Mouse (Mus musculus): ENCODE data around the gene Cryba4. TPM values are rescaled to one million over a fixed set of nuclear protein-coding genes. Genes with fewer than 3 reads are reported as not detected.

Gene Cryba4
- polyA plus RNA-seq, 1 experiment from 2014 or later, result 0.69 TPM

- no peak overlapping the region for H3K9ac ChIP-seq (replicated peaks; ENCODE audit: low read length)
- whole genome bisulfite sequencing, result 57% methylated on average over 9 of the region's 9 CpGs
- ATAC-seq (replicated peaks; ENCODE audit: insufficient number of reproducible peaks, low FRiP score, low TSS enrichment, low read depth) (no peak), DNase-seq (ENCODE audit: low spot score) (no peak)
- H3K9me3 ChIP-seq (replicated peaks; ENCODE audit: control insufficient read depth, low read length), result no peaks in the 10 kb centered on the region
- no peak overlapping the region for H3K4me3 ChIP-seq (ENCODE audit: low read depth, low read length)
- H3K27me3 ChIP-seq (ENCODE audit: control insufficient read depth, insufficient read depth, low read length), result peaks cover 2% of the 10 kb centered on the region; the same call in 1 of the 2 replicates
- H3K4me2 ChIP-seq (ENCODE audit: low read depth, low read length), result peak overlapping the region; percentile 20; the same call in 1 of the 2 replicates
- H3K36me3 ChIP-seq (replicated peaks; ENCODE audit: control insufficient read depth, insufficient read depth, low read depth, low read length), result no peaks in the 10 kb centered on the region
- H3K4me1 ChIP-seq (ENCODE audit: control insufficient read depth, insufficient read depth, low read length), result no peaks in the 10 kb centered on the region
- H3K27ac ChIP-seq (replicated peaks; ENCODE audit: low read depth, low read length), result no peak overlapping the region
Measured at GRCm38 (mm10) chr5:112266011-112266777, 13.9 kb upstream of the Cryba4 start.

GRCm38 (mm10) chr5:112265515-112265914 lies 13.2 kb upstream of the Cryba4 start:
- WGBS, result 2% methylated on average over 10 of the region's 10 CpGs
- no peak for ATAC-seq (replicated peaks; ENCODE audit: insufficient number of reproducible peaks, low FRiP score, low TSS enrichment, low read depth)

DNA sequence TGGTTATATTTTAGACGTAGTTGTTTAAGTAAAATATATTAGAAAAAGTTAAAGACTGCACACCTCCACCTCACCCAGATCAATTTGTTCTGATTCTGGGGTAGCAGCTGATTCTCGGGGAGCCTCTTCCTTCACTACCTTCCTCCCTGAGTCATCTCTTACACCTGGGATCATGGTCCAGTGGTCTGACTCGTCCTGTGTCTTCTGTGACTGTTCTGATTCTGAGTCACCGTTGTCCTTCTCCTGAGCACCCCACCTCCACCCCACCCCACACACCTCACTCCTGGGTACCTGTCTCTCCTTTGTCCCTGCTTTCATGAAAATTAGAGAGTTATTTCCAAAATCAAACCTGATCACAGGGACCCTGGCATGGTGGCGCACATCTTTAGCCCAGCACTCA lies 12.8 kb upstream of the Cryba4 start:
- Histone ChIP-seq H3K27ac (replicated peaks; ENCODE audit: low read depth, low read length) (no peak overlapping the region), H3K4me1 (ENCODE audit: control insufficient read depth, insufficient read depth, low read length) (no peaks in the 10 kb centered on the region), H3K36me3 (replicated peaks; ENCODE audit: control insufficient read depth, insufficient read depth, low read depth, low read length) (no peaks in the 10 kb centered on the region), H3K4me3 (ENCODE audit: low read depth, low read length) (no peak overlapping the region), H3K27me3 (ENCODE audit: control insufficient read depth, insufficient read depth, low read length) (peaks cover 2% of the 10 kb centered on the region; the same call in 1 of the 2 replicates), H3K9me3 (replicated peaks; ENCODE audit: control insufficient read depth, low read length) (no peaks in the 10 kb centered on the region), H3K4me2 (ENCODE audit: low read depth, low read length) (no peak overlapping the region), H3K9ac (replicated peaks; ENCODE audit: low read length) (no peak overlapping the region)
- DNase-seq (ENCODE audit: low spot score) (no peak), ATAC-seq (replicated peaks; ENCODE audit: insufficient number of reproducible peaks, low FRiP score, low TSS enrichment, low read depth) (no peak)
- WGBS, result 83% methylated on average over 5 of the region's 5 CpGs

More at GRCm38 (mm10) chr5:112265515-112265914, 13.2 kb upstream of the Cryba4 start:
- Histone ChIP-seq H3K27ac (replicated peaks; ENCODE audit: low read depth, low read length) (no peak overlapping the region), H3K9me3 (replicated peaks; ENCODE audit: control insufficient read depth, low read length) (no peaks in the 10 kb centered on the region), H3K27me3 (ENCODE audit: control insufficient read depth, insufficient read depth, low read length) (peaks cover 2% of the 10 kb centered on the region; the same call in 1 of the 2 replicates), H3K9ac (replicated peaks; ENCODE audit: low read length) (no peak overlapping the region), H3K36me3 (replicated peaks; ENCODE audit: control insufficient read depth, insufficient read depth, low read depth, low read length) (no peaks in the 10 kb centered on the region), H3K4me1 (ENCODE audit: control insufficient read depth, insufficient read depth, low read length) (no peaks in the 10 kb centered on the region), H3K4me3 (ENCODE audit: low read depth, low read length) (no peak overlapping the region), H3K4me2 (ENCODE audit: low read depth, low read length) (peak overlapping the region; percentile 20; the same call in 1 of the 2 replicates)
- peak; percentile 64 for DNase-seq (ENCODE audit: low spot score)

DNA sequence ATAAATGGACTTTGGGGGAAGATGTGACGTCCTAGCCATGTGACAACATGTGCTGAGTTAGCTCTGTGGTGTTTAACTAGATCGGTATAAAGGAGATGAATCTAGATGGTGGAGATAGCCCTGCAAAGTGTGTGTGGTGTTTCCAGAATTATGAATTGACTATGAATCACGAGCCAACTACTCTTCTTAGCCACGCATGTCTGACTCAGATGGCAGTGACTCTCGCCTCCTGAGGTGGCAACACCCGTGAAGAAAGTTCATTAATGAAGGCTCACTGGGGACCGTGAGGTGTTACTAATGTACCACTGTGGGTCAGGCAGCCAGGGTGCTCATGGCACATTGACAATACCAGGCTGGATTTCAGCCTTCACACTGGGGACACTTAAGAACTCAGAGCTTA lies 11.8 kb upstream of the Cryba4 start:
- Histone ChIP-seq H3K4me2 (ENCODE audit: low read depth, low read length) (no peak overlapping the region), H3K4me1 (ENCODE audit: control insufficient read depth, insufficient read depth, low read length) (no peaks in the 10 kb centered on the region), H3K36me3 (replicated peaks; ENCODE audit: control insufficient read depth, insufficient read depth, low read depth, low read length) (no peaks in the 10 kb centered on the region), H3K27ac (replicated peaks; ENCODE audit: low read depth, low read length) (no peak overlapping the region), H3K9ac (replicated peaks; ENCODE audit: low read length) (no peak overlapping the region), H3K9me3 (replicated peaks; ENCODE audit: control insufficient read depth, low read length) (no peaks in the 10 kb centered on the region), H3K27me3 (ENCODE audit: control insufficient read depth, insufficient read depth, low read length) (peaks cover 2% of the 10 kb centered on the region; the same call in 1 of the 2 replicates), H3K4me3 (ENCODE audit: low read depth, low read length) (no peak overlapping the region)
- 84% methylated on average over 7 of the region's 7 CpGs for WGBS
- no peak for DNase-seq (ENCODE audit: low spot score)
- ATAC-seq (replicated peaks; ENCODE audit: insufficient number of reproducible peaks, low FRiP score, low TSS enrichment, low read depth), result no peak

- Histone ChIP-seq H3K9me3 (replicated peaks; ENCODE audit: control insufficient read depth, low read length) (no peaks in the 10 kb centered on the region), H3K27me3 (ENCODE audit: control insufficient read depth, insufficient read depth, low read length) (no peaks in the 10 kb centered on the region), H3K9ac (replicated peaks; ENCODE audit: low read length) (no peak overlapping the region), H3K4me3 (ENCODE audit: low read depth, low read length) (no peak overlapping the region), H3K4me2 (ENCODE audit: low read depth, low read length) (no peak overlapping the region), H3K4me1 (ENCODE audit: control insufficient read depth, insufficient read depth, low read length) (no peaks in the 10 kb centered on the region), H3K27ac (replicated peaks; ENCODE audit: low read depth, low read length) (no peak overlapping the region), H3K36me3 (replicated peaks; ENCODE audit: control insufficient read depth, insufficient read depth, low read depth, low read length) (no peaks in the 10 kb centered on the region)
- ATAC-seq (replicated peaks; ENCODE audit: insufficient number of reproducible peaks, low FRiP score, low TSS enrichment, low read depth) (no peak), DNase-seq (ENCODE audit: low spot score) (no peak)
- WGBS, result 77% methylated on average over 3 of the region's 3 CpGs
Measured at GRCm38 (mm10) chr5:112260818-112261217, 8.5 kb upstream of the Cryba4 start.

DNA sequence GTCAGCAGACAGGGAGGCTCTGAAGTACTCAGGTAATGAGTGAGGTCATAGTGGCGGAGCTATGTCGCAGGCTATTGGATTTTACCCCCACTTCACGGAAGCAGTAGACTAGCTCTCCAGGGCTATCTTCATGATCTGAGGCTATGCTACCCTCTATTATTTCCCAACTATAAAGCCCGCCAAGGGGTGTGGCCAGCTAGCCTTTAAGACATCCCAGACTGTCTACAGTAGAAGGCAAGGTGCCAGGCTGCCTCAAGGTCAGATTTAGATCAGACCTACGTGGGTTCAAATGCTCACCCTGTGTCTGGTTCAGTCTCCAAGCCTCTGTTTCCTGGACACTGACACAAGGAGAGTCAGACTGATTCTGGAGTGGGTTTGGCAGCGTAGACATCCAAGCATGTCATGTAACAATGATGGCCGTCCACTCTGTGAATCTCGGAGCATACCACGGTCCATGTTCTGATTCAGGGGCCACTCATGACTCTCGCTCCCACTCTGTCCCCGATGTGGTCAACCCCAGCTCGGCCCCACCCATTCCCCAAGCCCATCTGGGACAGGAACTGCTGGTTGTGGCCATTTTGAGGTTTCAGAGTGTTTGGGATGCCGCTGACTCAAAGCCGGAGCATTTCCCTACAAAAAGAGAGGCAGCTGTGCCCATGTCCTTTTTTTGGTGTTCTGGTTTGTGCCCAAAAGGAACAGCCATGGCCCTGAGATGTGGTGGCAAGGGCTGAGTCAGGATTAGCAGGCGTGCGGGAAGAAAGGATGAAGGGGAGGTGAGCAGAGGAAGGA lies 7.7 kb upstream of the Cryba4 start:
- no peak overlapping the region for H3K4me3 ChIP-seq (ENCODE audit: low read depth, low read length)
- H3K27ac ChIP-seq (replicated peaks; ENCODE audit: low read depth, low read length), result no peak overlapping the region
- H3K4me2 ChIP-seq (ENCODE audit: low read depth, low read length), result no peak overlapping the region
- ATAC-seq (replicated peaks; ENCODE audit: insufficient number of reproducible peaks, low FRiP score, low TSS enrichment, low read depth) (no peak), DNase-seq (ENCODE audit: low spot score) (no peak)
- no peaks in the 10 kb centered on the region for H3K4me1 ChIP-seq (ENCODE audit: control insufficient read depth, insufficient read depth, low read length)
- no peaks in the 10 kb centered on the region for H3K36me3 ChIP-seq (replicated peaks; ENCODE audit: control insufficient read depth, insufficient read depth, low read depth, low read length)
- H3K27me3 ChIP-seq (ENCODE audit: control insufficient read depth, insufficient read depth, low read length), result no peaks in the 10 kb centered on the region
- 89% methylated on average over 16 of the region's 16 CpGs for WGBS
- no peaks in the 10 kb centered on the region for H3K9me3 ChIP-seq (replicated peaks; ENCODE audit: control insufficient read depth, low read length)
- H3K9ac ChIP-seq (replicated peaks; ENCODE audit: low read length), result no peak overlapping the region

DNA sequence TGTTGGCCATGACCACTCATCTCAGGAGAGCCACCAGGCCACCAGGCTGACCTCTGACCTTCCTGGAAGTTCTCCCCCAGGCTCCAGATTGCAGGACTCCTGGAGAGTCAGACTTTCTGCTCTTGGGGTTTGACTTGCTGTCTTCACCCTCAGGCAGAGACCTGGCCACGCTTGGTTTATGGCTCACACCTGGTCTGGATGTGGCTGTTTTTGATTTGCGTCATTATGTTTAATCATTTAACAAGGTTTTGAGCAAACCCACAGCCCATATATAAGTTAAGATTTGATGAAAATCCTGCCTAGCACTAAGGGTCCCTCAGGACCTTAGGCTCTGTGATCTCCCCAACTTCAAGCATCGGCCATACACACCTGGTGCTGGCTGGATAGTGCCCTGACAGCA lies 5.6 kb upstream of the Cryba4 start:
- H3K9ac ChIP-seq (replicated peaks; ENCODE audit: low read length), result no peak overlapping the region
- no peaks in the 10 kb centered on the region for H3K9me3 ChIP-seq (replicated peaks; ENCODE audit: control insufficient read depth, low read length)
- H3K4me3 ChIP-seq (ENCODE audit: low read depth, low read length), result no peak overlapping the region
- WGBS, result 71% methylated on average over 3 of the region's 3 CpGs
- H3K27ac ChIP-seq (replicated peaks; ENCODE audit: low read depth, low read length), result no peak overlapping the region
- H3K36me3 ChIP-seq (replicated peaks; ENCODE audit: control insufficient read depth, insufficient read depth, low read depth, low read length), result no peaks in the 10 kb centered on the region
- no peaks in the 10 kb centered on the region for H3K4me1 ChIP-seq (ENCODE audit: control insufficient read depth, insufficient read depth, low read length)
- ATAC-seq (replicated peaks; ENCODE audit: insufficient number of reproducible peaks, low FRiP score, low TSS enrichment, low read depth), result no peak
- H3K4me2 ChIP-seq (ENCODE audit: low read depth, low read length), result no peak overlapping the region
- no peaks in the 10 kb centered on the region for H3K27me3 ChIP-seq (ENCODE audit: control insufficient read depth, insufficient read depth, low read length)
- DNase-seq (ENCODE audit: low spot score), result no peak

DNA sequence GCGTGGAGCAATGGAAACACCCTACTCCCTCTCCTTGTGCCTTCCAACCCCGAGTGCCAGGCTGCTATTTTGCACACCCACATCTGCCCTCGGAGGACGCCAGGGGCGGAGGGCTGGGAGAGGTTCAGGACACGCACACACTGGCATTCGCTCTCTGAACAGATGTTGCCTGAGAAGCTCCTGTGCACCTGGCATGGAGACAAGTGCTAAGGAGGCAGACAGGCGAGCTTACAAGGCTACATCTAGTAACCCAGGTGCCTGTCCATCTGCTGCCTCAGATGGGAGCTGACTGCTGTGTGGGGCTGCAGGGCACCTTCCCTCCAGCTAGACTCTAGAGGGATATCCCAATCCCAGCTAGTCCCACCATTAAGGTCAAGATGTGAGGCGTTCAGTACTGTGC lies 4.1 kb upstream of the Cryba4 start:
- ATAC-seq (replicated peaks; ENCODE audit: insufficient number of reproducible peaks, low FRiP score, low TSS enrichment, low read depth) (no peak), DNase-seq (ENCODE audit: low spot score) (no peak)
- Histone ChIP-seq H3K27me3 (ENCODE audit: control insufficient read depth, insufficient read depth, low read length) (no peaks in the 10 kb centered on the region), H3K9ac (replicated peaks; ENCODE audit: low read length) (no peak overlapping the region), H3K27ac (replicated peaks; ENCODE audit: low read depth, low read length) (no peak overlapping the region), H3K9me3 (replicated peaks; ENCODE audit: control insufficient read depth, low read length) (no peaks in the 10 kb centered on the region), H3K4me3 (ENCODE audit: low read depth, low read length) (no peak overlapping the region), H3K36me3 (replicated peaks; ENCODE audit: control insufficient read depth, insufficient read depth, low read depth, low read length) (no peaks in the 10 kb centered on the region), H3K4me1 (ENCODE audit: control insufficient read depth, insufficient read depth, low read length) (no peaks in the 10 kb centered on the region), H3K4me2 (ENCODE audit: low read depth, low read length) (no peak overlapping the region)
- WGBS, result 82% methylated on average over 9 of the region's 9 CpGs

All from embryonic facial prominence, embryonic 11.5 days (tissue).